Mouse (Mus musculus) left cerebral cortex, adult 8-10 months (tissue): Measurements from ENCODE around the gene Rpp30. TPM values are rescaled to one million over a fixed set of nuclear protein-coding genes. Genes with fewer than 3 reads are reported as not detected.

ENCODE experiments used
- DNase-seq, 2 experiments: peaks; one replicate each; pipeline ENCODE4 v3.0.0; 2022; ENCODE audit warnings: low spot score in 2 of 2
- total RNA-seq, 4 experiments: library from RNA; stranded (reverse); gene quantifications; 2 replicates each; pipeline ENCODE4 v1.2.4; 2022

Rpp30 gene
- total RNA-seq, 4 experiments from 2014 or later, result 16.1 to 21.2 (median 18.3) TPM

GRCm38 (mm10) chr19:36124203-36124602 lies 40.7 kb downstream of the Rpp30 start:
- DNase-seq, result no peak

- no peak for DNase-seq
Observed at GRCm38 (mm10) chr19:36128440-36128839, 44.9 kb downstream of the Rpp30 start.

- DNase-seq, result no peak
Observed at GRCm38 (mm10) chr19:36129213-36129612, 45.7 kb downstream of the Rpp30 start.

GRCm38 (mm10) chr19:36129643-36130042 lies 46.1 kb downstream of the Rpp30 start:
- DNase-seq, result no peak

GRCm38 (mm10) chr19:36130181-36130580 lies 46.7 kb downstream of the Rpp30 start:
- no peak for DNase-seq

GRCm38 (mm10) chr19:36131990-36132389 lies 48.5 kb downstream of the Rpp30 start:
- no peak for DNase-seq

- DNase-seq, result no peak
Observed at GRCm38 (mm10) chr19:36133064-36133463, 49.5 kb downstream of the Rpp30 start.

GRCm38 (mm10) chr19:36133731-36134130 lies 50.2 kb downstream of the Rpp30 start:
- DNase-seq, result no peak

GRCm38 (mm10) chr19:36143571-36143970 lies 60.1 kb downstream of the Rpp30 start:
- DNase-seq, result no peak

GRCm38 (mm10) chr19:36148578-36148977 lies 65.1 kb downstream of the Rpp30 start:
- DNase-seq, result no peak

GRCm38 (mm10) chr19:36150241-36151007 lies 66.9 kb downstream of the Rpp30 start:
- DNase-seq, result peak in 1 of 2 experiments; percentile 16

Other genes with a start within 250 kb of the Rpp30 start
- gene Htr7, start 26.2 kb upstream of the Rpp30 start, total RNA-seq, result 10 to 100 TPM in 3 of 4 experiments, 1 to 10 TPM in 1; 9.6 to 14.7 (median 12.2) TPM
- gene Ankrd1, start 36.4 kb downstream of the Rpp30 start, total RNA-seq, result under 1 TPM in 2 of 4 experiments, not detected in 2; 0.18 to 0.30 TPM